Mouse (Mus musculus): ENCODE results near the gene Itgb3.
"Not testable (repeated sequence)": the region's sequence is repeated elsewhere in the genome, so short reads cannot be mapped to it uniquely, and the experiment has no call there.

Gene Itgb3

GRCm38 (mm10) chr11:104607491-104608245 lies at the start of gene Itgb3:
TSS of gene Itgb3 (plus strand) at chr11:104608000.
- in situ Hi-C loops (cut with MboI) = no loop called here

GRCm38 (mm10) chr11:104558065-104558464 lies 49.7 kb upstream of the Itgb3 start:
- in situ Hi-C loops (cut with MboI) = no loop called here

- in situ Hi-C loops (cut with MboI) = no loop called here
Measured at GRCm38 (mm10) chr11:104558651-104559403, 49.0 kb upstream of the Itgb3 start.

GRCm38 (mm10) chr11:104560971-104561370 lies 46.8 kb upstream of the Itgb3 start:
- in situ Hi-C loops (cut with MboI) = no loop called here

GRCm38 (mm10) chr11:104563496-104563895 lies 44.3 kb upstream of the Itgb3 start:
- in situ Hi-C loops (cut with MboI) = no loop called here

- in situ Hi-C loops (cut with MboI) = no loop called here
Measured at GRCm38 (mm10) chr11:104565172-104565571, 42.6 kb upstream of the Itgb3 start.

- in situ Hi-C loops (cut with MboI) = no loop called here
Measured at GRCm38 (mm10) chr11:104566097-104566496, 41.7 kb upstream of the Itgb3 start.

- in situ Hi-C loops (cut with MboI) = no loop called here
Measured at GRCm38 (mm10) chr11:104566796-104567195, 41.0 kb upstream of the Itgb3 start.

GRCm38 (mm10) chr11:104567736-104568135 lies 40.1 kb upstream of the Itgb3 start:
- in situ Hi-C loops (cut with MboI) = no loop called here

- in situ Hi-C loops (cut with MboI) = no loop called here
Measured at GRCm38 (mm10) chr11:104568326-104568725, 39.5 kb upstream of the Itgb3 start.

GRCm38 (mm10) chr11:104570515-104570914 lies 37.3 kb upstream of the Itgb3 start:
- in situ Hi-C loops (cut with MboI) = not testable (repeated sequence)

GRCm38 (mm10) chr11:104571373-104571772 lies 36.4 kb upstream of the Itgb3 start:
- in situ Hi-C loops (cut with MboI) = not testable (repeated sequence)

GRCm38 (mm10) chr11:104572091-104572490 lies 35.7 kb upstream of the Itgb3 start:
- in situ Hi-C loops (cut with MboI) = no loop called here

GRCm38 (mm10) chr11:104572566-104572965 lies 35.2 kb upstream of the Itgb3 start:
- in situ Hi-C loops (cut with MboI) = no loop called here

- in situ Hi-C loops (cut with MboI) = loop anchor here (25.0 kb wide), 1 partner anchor 535 kb away; no protein-coding TSS in a partner anchor
Measured at GRCm38 (mm10) chr11:104576772-104577612, 30.8 kb upstream of the Itgb3 start.

GRCm38 (mm10) chr11:104578074-104578473 lies 29.7 kb upstream of the Itgb3 start:
- in situ Hi-C loops (cut with MboI) = loop anchor here (25.0 kb wide), 1 partner anchor 534 kb away; no protein-coding TSS in a partner anchor

- in situ Hi-C loops (cut with MboI) = loop anchor here (25.0 kb wide), 1 partner anchor 533 kb away; no protein-coding TSS in a partner anchor
Measured at GRCm38 (mm10) chr11:104579084-104579483, 28.7 kb upstream of the Itgb3 start.

GRCm38 (mm10) chr11:104579575-104579974 lies 28.2 kb upstream of the Itgb3 start:
- in situ Hi-C loops (cut with MboI) = loop anchor here (25.0 kb wide), 1 partner anchor 533 kb away; no protein-coding TSS in a partner anchor

- in situ Hi-C loops (cut with MboI) = loop anchor here (25.0 kb wide), 1 partner anchor 532 kb away; no protein-coding TSS in a partner anchor
Measured at GRCm38 (mm10) chr11:104580091-104580490, 27.7 kb upstream of the Itgb3 start.

GRCm38 (mm10) chr11:104580606-104581005 lies 27.2 kb upstream of the Itgb3 start:
- in situ Hi-C loops (cut with MboI) = loop anchor here (25.0 kb wide), 1 partner anchor 532 kb away; no protein-coding TSS in a partner anchor

GRCm38 (mm10) chr11:104581446-104582307 lies 26.1 kb upstream of the Itgb3 start:
- in situ Hi-C loops (cut with MboI) = loop anchor here (25.0 kb wide), 1 partner anchor 531 kb away; no protein-coding TSS in a partner anchor

Measured in mature B cell (primary cell).